Mouse (Mus musculus) kidney, postnatal 36 days (tissue): ENCODE results near the gene Wnt1.
"Not testable (repeated sequence)": the region's sequence is repeated elsewhere in the genome, so short reads cannot be mapped to it uniquely, and the experiment has no call there.

Experiments used
- DNase-seq, 2 experiments: peaks; one replicate each; pipeline ENCODE4 v3.0.0; 2021 to 2022; ENCODE audit warnings: mixed read lengths in 2 of 2

Gene Wnt1

DNA sequence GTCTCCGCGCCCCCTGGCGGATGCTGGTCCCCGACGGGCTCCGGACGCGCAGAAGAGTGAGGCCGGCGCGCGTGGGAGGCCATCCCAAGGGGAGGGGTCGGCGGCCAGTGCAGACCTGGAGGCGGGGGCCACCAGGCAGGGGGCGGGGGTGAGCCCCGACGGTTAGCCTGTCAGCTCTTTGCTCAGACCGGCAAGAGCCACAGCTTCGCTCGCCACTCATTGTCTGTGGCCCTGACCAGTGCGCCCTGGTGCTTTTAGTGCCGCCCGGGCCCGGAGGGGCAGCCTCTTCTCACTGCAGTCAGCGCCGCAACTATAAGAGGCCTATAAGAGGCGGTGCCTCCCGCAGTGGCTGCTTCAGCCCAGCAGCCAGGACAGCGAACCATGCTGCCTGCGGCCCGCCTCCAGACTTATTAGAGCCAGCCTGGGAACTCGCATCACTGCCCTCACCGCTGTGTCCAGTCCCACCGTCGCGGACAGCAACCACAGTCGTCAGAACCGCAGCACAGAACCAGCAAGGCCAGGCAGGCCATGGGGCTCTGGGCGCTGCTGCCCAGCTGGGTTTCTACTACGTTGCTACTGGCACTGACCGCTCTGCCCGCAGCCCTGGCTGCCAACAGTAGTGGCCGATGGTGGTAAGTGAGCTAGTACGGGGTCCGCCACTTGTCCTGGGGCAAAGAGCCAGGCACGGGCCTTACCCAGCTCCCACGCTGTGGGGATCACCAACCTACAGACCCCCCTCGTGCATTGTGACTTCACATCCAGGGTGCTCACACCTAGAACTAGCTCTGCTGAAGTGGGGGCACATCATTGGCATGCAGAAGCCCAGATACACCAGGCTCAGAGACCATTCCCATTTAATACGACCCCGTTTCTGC, at the start of gene Wnt1:
Gene Wnt1, plus strand, starts transcription at position 197 of the 875 bp plus-strand sequence.
- DNase-seq: peak in 1 of 2 experiments; percentile 86

DNA sequence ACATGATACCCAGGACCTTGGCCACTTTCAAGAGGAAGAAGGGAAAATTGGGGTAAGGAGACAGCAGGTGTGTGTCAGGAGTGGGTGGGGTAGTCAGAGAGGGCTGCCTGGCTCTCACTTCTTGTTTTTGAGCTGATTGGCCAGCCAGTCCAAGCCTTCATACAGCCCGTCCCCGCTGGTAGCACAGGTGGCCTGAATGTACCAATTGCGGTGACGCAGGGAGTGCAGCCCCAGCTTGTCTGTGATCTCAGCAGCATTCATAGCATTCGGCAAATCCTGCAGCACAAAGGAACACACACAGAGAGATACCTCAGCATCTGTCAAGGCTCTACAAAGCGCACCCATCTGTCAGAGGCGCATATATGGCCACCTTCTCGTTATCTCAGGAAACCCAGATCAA, 49.4 kb upstream of the Wnt1 start:
- DNase-seq: no peak

DNA sequence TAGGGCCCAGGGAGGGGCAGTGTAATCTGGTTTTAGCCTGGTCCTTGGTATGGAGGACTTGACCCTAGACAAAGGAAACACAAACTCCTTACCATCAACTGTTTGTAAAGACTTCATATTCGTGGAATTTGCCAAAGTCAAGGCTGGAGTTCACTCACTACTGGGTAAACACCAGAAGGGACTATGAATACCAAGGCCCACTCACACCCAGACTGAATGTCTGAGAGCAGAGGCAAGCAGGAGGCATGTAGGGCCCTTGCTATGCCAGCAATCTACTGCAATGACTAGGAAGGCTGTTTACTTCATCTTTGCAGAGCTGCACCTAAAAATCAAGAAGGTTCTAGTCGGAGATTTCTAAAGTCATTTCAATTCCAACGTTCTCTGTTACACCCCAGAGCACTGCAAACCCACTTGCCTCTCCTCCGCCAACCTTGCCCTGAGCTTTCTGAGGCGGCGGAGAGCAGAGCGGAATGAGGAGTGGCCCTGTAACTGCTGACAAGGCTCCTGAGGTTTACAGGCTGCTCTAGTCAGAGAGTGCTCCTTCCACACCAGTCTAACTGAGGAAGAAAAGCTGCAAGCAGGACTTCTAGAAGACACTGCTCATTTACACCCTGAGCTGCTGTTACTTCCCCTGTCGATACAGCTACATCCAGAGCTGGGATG, 46.8 kb upstream of the Wnt1 start:
- no peak for DNase-seq

DNA sequence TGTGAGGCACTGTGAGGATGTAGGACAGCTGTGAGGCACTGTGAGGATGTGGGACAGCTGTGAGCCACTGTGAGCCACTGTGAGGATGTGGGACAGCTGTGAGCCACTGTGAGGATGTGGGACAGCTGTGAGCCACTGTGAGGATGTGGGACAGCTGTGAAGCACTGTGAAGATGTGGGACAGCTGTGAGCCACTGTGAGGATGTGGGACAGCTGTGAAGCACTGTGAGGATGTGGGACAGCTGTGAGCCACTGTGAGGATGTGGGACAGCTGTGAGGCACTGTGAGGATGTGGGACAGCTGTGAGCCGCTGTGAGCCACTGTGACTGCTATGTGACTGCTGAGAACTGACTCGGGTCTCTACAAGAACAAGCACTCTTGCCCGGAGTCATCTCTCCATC, 45.8 kb upstream of the Wnt1 start:
- DNase-seq: not testable (repeated sequence)

DNA sequence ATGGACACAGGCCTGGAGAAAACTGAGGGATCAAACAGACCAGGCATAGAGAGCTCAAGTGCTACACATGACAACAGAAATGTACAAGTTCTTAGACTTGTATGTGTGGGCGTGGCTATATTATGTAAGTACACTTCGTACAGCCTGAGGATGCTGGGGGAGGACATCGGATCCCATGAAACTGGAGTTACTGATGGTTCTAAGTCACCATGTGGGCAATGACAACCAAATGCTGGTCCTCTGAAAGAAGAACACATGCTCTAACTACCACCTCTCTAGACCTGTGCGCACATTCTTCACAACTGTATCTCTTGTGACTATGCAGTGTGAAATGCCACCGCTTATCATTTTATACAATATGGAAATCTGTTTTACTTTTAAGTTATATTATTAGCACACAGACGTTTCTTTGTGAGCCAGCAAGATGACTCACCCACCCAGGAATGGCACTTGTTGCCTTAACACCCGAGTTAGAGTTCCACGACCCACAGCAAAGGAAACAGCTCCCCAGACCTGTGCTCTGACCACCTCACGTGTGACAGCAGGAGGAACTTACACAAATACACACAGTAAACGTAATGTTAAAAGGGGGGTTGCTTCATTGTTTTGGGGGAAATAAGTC, 43.2 kb upstream of the Wnt1 start:
- DNase-seq: no peak

DNA sequence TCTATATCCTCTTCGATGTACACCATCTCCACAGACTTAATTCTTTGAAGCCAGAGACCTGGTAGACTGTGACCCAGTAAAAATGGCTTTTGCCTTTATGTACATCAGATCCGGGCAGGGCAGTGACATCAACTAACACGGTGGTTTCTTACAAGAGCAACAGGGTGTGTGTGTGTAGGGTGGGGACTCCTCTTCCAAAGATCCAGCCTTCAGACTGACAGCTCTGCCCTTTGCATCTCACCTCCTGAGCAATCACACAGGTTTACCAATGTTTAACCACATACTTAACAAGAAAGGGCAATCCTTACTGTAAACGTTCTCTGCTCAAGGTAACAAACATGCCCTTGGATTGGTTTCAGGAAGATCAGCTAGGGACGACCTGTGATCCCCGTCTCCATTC, 42.4 kb upstream of the Wnt1 start:
- peak in 1 of 2 experiments; percentile 31 for DNase-seq

DNA sequence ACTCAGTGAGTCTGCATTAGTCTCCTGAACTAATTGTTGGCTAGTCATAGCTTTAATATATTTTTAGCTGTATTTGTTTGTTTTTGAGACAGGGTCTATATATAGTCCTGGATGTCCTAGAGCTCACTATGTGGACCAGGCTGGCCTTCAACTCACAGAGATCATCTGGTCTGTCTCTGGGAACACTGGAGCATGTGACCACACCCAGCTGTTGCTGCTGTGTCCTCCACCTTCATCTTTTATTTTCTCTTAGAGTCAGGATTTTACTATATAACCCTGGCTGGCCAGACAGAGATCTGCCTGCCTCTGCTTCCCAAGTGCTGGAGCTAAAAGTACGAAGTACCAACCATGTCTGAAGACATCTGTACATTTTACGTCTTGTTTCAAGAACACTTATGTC, 40.6 kb upstream of the Wnt1 start:
- no peak for DNase-seq

DNA sequence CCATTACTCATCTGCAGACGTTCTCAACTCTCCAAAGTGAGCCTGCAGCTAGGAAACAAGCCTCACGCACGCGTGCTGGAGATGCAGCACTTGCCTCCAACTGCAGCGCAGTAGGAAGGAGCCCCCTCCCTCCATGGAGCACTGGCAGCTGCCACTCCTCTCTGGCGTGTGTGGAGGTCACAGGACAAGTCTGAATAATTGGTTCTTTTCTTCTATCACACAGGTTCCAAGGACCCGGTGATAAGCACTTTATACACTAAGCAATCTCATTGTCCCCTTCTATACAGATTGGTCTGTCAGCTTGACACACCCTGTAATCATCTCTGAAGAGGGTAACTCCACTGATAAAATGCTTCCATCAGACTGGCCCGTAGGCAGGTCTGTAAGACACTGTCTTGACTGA, 36.6 kb upstream of the Wnt1 start:
- DNase-seq: no peak

DNA sequence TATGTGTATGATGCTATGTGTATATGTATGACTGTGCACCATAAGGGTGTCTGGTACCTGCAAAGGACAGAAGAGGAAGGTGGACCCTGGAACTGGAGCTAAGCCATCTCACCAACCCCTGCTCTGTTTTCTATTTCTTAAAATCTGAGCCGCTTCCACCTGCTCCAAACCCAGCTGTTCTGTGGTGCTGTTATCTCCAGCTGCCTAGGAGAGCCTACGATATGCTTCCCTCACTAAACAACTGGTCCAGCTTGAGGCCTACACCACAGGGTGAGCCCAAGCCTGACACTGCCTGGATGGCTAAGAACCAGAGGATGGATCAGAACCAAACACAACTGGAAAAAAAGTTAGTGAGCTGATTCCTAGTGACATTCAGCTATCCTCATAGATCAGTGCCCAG, 35.5 kb upstream of the Wnt1 start:
- no peak for DNase-seq

DNA sequence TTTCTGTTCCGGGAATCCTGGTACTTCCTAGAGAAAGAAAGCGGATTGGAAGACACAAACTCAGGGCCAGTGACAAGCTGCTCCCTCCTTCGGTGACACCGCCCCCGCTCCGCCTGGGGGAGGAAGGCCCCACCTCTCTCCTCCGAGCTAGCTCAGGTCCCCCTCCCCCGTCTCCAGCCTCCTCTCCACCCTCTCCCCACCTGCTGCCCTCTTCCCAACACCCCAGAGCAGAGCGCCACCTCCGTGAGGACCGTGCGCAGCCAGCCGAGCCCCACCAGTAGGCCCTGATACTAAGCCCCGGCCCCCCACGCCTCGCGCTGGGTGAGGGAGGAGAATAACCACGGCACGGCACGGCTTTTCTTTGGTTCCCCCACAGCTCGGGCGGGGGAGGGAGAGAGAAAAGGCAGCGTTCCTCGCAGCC, 27.4 kb upstream of the Wnt1 start:
- DNase-seq: peak; percentile 84 to 88

DNA sequence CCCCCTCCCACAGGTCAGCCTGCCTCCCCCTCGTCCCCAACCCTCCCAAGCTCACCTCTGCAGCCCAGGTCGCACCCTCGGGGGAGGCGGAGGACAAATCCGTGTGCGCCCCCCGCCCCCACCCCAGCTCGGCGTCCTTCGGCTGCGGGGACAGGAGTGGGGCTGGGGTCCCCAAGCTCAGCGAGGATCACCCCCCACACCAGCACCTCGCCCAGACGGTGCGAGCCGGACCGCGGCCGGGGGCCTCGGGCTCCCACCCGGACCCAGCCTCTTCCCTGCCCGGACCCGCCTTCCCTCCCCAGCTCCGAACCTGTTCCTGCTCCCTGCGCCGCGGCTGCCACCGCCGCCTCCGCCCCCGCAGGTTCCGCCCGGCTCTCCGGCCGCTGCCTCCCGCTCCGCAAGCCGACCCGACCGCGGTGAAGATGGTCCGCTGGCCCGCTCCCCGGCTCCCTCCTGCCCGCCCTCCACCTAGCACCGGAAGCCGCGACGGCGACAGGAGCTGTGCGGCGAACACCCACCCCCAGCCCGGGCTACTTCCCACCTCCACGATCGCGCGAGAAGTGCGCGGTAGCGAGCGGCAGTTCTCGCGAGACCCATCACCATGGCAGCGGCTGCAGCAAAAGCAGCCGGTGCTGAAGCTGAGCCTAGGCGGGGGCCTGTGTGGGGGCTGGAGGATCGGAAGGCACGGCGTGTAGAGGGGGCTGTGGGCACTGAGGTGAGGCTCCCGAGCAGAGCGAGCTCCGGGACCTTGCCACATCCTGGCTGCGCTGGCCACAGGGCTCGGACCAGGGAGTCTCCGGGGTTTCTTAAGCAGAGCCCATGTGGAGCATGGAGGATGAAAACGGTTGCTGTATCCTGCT, 26.8 kb upstream of the Wnt1 start, which contains the start of gene Arf3:
Gene Arf3, minus strand, starts transcription at position 545 of the 860 bp plus-strand sequence.
- peak; percentile 97 to 99 for DNase-seq

DNA sequence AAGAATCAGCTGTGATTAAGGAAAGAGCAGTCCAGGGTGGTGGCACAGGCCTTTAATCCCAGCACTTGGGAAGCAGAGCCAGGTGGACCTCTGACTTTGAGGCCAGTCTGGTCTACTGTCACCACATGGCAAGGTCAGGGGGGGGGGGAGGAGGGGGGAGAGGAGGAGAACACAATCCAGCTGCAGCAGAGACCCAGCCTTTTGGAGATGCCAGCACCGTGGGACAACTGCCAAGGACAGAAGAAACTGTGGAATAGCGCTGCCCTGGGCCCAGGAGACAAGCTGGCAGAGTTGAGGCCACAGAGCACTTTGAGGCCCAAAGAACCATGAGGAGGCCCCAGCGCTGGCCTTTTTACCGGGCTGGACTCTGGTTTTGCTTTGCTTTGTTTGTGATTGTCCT, 23.7 kb upstream of the Wnt1 start:
- no peak for DNase-seq

DNA sequence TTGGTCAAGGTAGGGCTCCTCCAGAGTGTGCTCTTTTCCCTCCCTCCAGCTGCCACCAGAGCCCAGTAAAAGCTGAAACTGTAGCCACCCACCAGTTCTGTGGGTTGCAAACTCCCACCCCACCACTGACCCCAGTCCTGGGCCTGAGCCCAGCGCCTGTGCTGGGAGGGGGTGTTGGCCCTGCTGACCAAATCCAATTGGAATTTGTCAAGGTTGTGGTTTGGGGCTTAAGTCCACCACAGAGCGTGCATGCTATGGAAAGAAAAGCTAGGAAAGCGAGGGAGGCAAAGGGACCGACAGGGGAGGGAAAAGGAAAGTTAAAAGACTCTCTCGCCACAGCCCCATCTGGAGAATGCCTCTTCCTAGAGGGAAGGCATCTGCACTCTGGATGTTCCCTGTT, 21.4 kb upstream of the Wnt1 start:
- no peak for DNase-seq

DNA sequence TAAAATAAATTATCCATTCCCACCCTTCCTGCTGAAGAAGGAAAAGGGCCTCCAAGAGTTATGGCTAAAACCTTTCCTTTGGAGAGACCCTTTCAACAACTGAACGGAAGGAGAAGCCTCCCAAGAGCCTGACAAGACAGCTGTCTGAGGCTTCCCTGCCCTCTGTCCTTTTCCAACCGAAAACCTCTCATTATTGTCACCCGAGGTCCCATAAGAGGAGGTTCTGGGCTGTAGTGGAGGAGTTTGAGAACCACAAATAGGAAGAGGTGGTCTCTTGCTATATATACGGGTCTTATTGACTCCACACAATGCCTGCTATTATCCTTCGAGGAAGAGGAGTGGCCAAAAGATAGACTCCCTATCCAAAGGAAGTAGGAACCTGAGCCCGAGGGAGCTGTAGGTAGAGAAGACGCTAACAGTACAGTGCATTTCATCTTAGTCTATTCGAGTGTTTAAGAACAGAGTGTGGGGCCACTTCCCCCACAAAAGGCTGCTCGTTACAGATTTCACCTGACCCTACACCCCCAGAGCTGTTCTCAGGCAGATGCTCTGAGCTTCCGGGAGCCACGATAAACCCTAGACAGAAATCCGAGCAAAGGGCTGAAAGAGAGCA, 17.7 kb upstream of the Wnt1 start:
- no peak for DNase-seq

DNA sequence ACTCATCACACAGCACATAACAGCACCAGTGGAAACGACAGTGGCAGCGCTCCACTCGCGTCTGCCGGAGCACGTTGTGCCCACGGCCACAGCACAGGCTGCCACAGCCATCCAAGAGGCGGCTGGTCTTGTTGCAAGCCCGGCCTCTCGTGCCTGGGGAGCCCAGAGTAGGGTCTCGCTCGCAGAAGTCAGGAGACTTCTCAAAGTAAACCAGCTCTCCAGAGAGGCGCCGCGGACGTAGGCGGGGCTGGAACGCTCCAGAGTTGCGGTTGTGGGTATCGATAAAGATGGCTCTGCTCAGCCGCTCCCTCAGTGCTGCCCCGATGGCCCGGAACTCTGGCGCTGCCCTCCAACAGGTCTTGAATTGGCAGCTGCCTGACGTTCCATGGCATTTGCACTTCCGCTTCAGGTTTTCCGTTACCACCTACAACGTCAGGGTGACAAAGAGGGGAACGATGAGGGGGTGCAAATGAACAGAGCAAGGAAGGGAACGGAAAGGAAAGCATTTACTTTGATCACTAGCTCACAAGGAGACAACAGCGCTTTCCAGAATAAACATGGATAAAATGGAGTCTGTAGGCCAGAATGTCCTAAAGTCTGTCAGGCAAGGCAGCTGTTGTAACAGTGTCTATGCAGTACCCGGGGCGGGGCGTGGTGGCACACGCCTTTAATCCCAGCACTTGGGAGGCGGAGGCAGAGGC, 17.0 kb upstream of the Wnt1 start:
- DNase-seq: peak in 1 of 2 experiments; percentile 44

DNA sequence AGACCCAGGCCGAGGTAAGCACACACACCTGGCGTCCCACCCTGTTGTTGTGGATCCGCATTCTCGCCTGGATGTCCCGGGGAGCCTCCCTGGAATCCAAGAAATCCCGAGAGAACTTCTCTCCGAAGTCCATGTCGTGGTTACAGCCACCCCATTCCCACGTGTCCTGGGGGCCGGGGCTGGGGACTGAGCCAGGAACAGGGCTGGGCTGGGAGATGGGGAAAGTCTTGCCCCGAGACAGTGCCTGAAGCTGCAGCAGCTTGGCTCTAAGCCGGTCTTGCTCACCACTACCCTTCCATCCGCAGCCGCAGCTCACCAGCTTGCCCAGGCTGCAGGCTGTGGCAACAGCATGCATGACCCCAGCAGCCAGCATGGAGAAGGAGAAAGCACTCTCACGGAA, 15.6 kb upstream of the Wnt1 start:
- no peak for DNase-seq

DNA sequence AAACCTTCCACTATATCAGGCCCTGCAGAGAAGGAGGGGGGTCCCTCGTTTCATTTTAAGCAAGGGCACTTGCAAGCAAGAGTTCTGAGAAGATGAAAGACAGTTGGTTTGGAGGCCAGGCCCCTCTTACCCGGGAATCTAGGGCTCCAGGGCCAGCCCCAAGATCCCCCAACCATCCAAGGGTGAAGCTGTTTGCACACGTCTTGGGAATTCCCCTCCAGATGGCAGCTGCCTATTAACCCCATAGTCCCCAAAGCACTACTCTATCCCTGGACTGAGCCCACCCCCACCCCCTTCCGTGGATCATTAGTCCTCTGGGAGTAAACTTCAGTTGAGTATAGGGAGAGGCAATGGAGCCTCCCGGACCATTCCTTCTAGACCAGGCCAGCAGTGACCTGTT, 14.1 kb upstream of the Wnt1 start:
- DNase-seq: no peak

DNA sequence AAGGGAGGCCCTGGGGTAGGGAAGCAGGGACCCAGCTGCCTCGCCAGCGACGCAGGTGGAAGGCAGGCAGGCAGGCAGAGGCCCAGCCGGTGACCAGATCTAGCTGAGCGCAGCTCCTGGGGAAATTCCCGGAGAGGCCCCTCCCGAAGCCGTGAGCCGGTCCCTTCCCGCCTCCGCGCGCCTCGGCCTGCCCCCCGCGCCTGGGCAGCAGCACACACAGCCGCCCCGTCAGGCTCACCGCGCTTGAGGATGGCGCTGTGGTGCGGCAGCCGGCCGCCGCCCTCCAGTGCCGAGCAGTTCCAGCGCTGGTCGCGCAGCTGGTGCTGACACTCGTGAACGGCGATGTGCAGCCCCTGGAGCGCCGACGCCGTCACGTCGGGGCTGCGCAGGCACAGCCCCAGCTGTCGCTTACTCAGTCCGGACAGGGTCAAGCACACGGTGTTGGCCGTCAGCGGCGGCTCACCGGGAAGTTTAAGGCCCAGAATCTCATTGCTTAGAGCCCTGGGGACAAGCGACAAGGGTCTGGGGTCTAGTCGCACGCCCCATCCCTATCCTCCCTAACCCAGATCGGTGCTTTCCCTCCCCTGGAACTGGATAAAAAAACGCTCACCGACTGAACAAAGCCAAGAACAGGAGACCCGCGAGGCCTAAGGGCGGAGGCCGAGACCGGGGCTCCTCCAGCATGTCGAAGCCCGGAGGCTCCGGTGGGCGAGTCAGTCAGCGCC, 13.2 kb upstream of the Wnt1 start:
- peak; percentile 27 to 61 for DNase-seq

DNA sequence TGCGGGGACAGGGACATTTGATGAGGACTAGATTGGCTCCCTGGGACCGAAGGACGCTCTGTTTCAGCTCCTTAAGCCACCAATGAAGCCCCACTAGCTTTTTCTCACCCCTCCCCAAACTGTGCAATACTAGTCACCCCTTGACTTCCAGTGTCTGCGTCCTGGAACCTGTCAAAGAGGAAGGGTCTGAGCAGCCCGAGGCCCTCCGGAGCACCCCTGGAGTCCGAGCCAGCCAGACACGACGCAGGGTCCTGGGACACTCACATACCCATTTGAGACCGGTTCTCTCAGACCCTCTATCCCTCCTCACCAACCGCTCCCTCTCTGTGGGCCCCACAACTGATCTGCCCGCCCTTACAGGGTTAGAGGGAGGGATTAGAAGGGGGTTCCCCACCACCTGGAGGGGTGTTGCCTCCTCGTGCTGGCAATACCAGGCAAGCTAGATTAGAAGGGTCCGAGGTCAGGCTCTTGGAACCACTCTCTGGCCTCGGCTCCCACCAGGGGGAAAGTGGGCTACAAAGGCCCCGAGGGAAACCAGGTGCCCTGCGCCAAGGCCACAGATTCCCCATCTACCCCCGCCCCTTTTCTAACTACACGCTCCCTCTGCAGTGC, 12.5 kb upstream of the Wnt1 start:
- no peak for DNase-seq

DNA sequence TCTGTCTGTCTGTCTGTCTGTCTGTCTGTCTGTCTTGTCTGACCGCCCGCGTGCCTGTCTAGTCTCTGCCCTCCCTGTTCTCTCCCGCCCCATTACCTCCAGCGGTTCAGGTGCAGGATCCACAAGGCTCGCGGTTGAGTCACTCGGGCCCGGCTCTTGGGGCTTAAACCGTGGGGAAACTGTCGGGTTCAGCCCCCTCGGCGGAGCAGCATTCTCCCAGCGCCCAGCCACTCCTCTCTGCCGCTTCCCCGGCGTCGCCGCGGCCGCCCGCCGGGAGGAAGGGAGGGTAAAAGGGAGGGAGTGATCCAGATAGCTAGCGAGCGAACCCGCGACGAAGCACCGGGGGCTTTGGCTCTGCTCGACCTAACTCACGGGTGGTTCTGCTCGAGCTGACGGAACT, 11.9 kb upstream of the Wnt1 start, which contains the start of gene Wnt10b:
Gene Wnt10b, minus strand, starts transcription at position 389 of the 400 bp plus-strand sequence.
- peak in 1 of 2 experiments; percentile 28 for DNase-seq
